Mouse (Mus musculus) testis, adult 2 months (tissue): ENCODE measurements around the gene Anapc13. TPM values are rescaled to one million over a fixed set of nuclear protein-coding genes. Genes with fewer than 3 reads are reported as not detected.
A peak's percentile ranks its signal among the peaks of the same experiment; 100 is the strongest.

Experiments
- H3K27ac ChIP-seq: fragments of 200-500 bp; 2 replicates; pipeline ENCODE4 v1.5.1; 2012; ENCODE audit warnings: low read depth, low read length; ENCODE audit not compliant: control insufficient read depth, insufficient read depth
- H3K27me3 ChIP-seq: fragments of 200-500 bp; 2 replicates; pipeline ENCODE4 v1.6.1; 2012; ENCODE audit warnings: mild to moderate bottlenecking, low read length, moderate library complexity; ENCODE audit not compliant: control insufficient read depth, insufficient read depth
- H3K36me3 ChIP-seq: fragments of 200-500 bp; 2 replicates; pipeline ENCODE4 v1.6.1; 2012; ENCODE audit warnings: mild to moderate bottlenecking, low read length; ENCODE audit not compliant: control insufficient read depth, insufficient read depth
- H3K4me1 ChIP-seq: fragments of 200-500 bp; 2 replicates; pipeline ENCODE4 v1.6.1; 2012; ENCODE audit warnings: low read length; ENCODE audit not compliant: control insufficient read depth, insufficient read depth
- H3K4me3 ChIP-seq: fragments of 200-500 bp; 2 replicates; pipeline ENCODE4 v1.5.1; 2012; ENCODE audit warnings: low read depth, mild to moderate bottlenecking, low read length, moderate library complexity, mixed read lengths; ENCODE audit not compliant: control insufficient read depth
- CTCF ChIP-seq: fragments of 200-500 bp; IDR thresholded peaks from 2 replicates; pipeline ENCODE4 v1.5.1; 2012; ENCODE audit warnings: low read depth, mild to moderate bottlenecking, inconsistent platforms, low read length, moderate library complexity; ENCODE audit not compliant: control insufficient read depth, insufficient read depth, insufficient replicate concordance
- POLR2A ChIP-seq: fragments of 200-500 bp; IDR thresholded peaks from 2 replicates; pipeline ENCODE4 v1.6.1; 2012; ENCODE audit warnings: low read depth, mild to moderate bottlenecking, inconsistent platforms, low read length, moderate library complexity; ENCODE audit not compliant: control insufficient read depth
- polyA plus RNA-seq: library from polyadenylated mRNA; depleted of rRNA; stranded (reverse); fragments of >200 nt; gene quantifications from 2 replicates; pipeline ENCODE4 v1.2.3, GENCODE M21; 2012

The Anapc13 gene
- polyA plus RNA-seq, 1 experiment = 118 TPM

DNA sequence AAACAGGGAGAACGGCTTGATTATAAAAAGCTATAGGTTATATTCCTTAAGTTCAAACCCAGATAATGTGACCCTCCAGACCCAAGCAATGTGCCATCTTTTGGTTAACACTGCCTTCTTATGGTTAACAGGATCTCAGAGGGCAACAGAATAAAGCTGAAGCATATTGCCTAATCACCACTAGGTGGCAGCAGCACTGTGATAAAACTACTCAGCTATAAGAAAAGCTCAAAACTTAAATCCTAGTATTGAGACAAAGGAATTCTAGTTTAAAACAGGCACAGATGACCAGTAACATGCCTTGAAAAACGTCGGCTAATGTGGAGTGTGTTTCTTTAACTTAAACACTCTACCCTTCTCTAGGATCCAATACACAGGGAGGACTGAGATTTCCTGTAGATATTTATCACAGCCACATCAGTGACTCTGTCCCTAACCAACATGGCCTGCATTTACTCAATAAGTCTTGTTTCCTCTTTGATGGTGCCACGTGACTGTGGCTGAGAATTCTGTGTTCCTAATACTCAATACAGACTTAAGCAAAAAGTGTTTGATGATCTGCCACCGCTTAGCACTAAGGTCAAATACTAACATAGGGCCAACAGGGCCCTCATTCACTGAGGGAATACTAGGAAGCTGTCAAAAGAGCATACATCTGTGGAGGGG is 3.8 kb upstream of the Anapc13 start:
- H3K4me1 ChIP-seq = peaks cover 11% of the 10 kb centered on the region
- no peaks in the 10 kb centered on the region; the same call in 1 of the 2 replicates for H3K36me3 ChIP-seq
- TF ChIP-seq POLR2A = no peak
- TF ChIP-seq CTCF = peak; percentile 21; the same call in 1 of the 2 replicates
- H3K4me3 ChIP-seq = no peak overlapping the region
- no peaks in the 10 kb centered on the region for H3K27me3 ChIP-seq
- H3K27ac ChIP-seq = peak overlapping the region; percentile 24; the same call in 1 of the 2 replicates

DNA sequence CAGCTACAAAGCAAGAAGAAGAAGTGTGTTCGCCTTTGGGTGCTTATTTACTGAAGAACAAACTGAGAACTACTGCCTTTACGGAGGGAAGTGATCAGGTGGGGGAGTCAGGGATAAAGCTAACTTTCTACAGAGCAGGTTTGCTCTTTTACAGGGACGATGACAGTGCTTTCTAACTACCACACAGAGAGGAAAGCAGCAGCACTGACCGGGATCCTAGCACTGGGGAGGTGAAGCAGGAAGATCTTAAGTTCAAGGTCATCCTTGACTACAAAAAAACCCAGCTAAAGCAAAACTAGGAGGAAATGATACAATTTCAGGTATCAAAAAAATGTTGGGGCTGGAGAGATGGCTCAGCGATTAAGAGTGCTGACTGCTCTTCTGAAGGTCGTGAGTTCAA is 3.2 kb upstream of the Anapc13 start:
- Histone ChIP-seq H3K36me3 (no peaks in the 10 kb centered on the region; the same call in 1 of the 2 replicates), H3K4me3 (no peak overlapping the region), H3K27ac (peak overlapping the region; percentile 24; the same call in 1 of the 2 replicates), H3K27me3 (no peaks in the 10 kb centered on the region), H3K4me1 (peaks cover 11% of the 10 kb centered on the region)
- TF ChIP-seq POLR2A (no peak), CTCF (no peak)

DNA sequence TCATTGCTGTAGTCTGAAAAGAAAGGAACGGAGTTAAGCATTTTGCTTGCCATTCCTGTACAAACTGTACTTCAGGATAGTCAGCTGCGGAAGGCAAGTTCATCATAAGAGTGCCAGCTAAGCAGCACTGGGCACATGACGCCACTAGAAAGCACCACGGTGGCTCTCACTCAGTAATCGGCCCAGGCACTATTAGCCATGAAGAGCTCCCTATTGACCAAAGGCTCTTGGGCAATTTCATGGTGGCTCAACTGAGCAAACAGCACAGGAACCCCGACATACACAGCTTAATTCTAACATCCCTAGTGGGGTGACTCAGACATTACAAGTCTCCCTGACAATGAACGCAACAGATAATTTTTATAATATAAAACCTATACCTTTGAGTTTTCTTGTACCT is 2.5 kb upstream of the Anapc13 start:
- H3K27ac ChIP-seq = peak overlapping the region; percentile 29; the same call in 1 of the 2 replicates

DNA sequence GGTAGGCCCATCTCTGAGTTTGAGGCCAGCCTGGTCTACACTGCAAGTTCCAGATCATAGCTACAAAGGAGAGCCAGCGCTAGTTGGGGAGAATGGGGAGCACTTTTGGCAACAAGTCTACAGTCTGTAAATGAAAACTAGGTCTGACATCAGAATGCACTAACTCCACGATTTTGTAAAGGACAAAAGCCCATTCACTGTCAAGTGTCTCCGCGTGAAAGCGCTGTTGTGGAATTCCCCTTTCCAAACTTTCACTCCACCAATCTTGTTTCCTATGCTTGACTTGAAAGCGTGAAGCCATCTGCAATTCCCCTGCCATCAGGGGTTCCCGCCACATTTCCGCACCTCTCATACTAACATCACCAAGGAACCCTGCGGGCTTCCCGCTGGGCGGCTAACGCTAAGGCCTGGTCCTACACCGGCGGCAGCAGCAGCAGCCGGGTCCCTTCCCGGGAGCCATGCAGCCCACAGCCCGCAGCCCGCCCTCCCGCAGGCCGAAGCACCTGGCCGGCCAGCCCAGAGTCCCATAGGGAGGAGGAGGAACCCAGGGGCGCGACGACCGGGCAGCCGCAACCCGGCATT is 604 bp upstream of the Anapc13 start:
- H3K27me3 ChIP-seq = no peaks in the 10 kb centered on the region
- TF ChIP-seq CTCF (no peak), POLR2A (no peak)
- H3K4me3 ChIP-seq = peak overlapping the region; percentile 94
- H3K4me1 ChIP-seq = peaks cover 11% of the 10 kb centered on the region
- peak overlapping the region; percentile 95 for H3K27ac ChIP-seq
- H3K36me3 ChIP-seq = no peaks in the 10 kb centered on the region; the same call in 1 of the 2 replicates

More for the DNA sequence above, 2.5 kb upstream of the Anapc13 start:
- no peaks in the 10 kb centered on the region for H3K27me3 ChIP-seq
- H3K4me1 ChIP-seq = peaks cover 11% of the 10 kb centered on the region
- TF ChIP-seq CTCF (no peak), POLR2A (no peak)
- H3K4me3 ChIP-seq = no peak overlapping the region
- H3K36me3 ChIP-seq = no peaks in the 10 kb centered on the region; the same call in 1 of the 2 replicates

DNA sequence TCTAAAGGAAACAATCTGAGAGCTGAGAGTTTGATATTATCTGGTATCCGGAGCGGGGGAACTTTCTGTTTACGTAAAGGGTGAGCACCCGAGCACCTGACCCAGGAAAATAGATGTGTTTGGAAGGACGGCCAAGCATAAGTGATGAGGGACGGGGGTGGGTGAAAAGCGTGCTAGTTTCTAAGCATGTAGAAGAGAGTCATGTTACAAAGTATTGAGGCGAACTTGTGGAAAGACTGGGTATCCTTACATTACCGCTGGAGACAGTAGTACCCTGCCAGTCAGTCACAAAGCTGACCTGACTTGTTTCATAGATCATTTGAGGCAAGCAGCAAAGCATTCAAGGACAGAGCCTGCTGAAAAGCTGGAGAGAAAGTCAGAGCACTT is 736 bp downstream of the Anapc13 start:
- Histone ChIP-seq H3K27ac (peak overlapping the region; percentile 69), H3K36me3 (no peaks in the 10 kb centered on the region), H3K27me3 (no peaks in the 10 kb centered on the region), H3K4me1 (peaks cover 11% of the 10 kb centered on the region), H3K4me3 (peak overlapping the region; percentile 94)
- TF ChIP-seq CTCF (no peak), POLR2A (no peak)

DNA sequence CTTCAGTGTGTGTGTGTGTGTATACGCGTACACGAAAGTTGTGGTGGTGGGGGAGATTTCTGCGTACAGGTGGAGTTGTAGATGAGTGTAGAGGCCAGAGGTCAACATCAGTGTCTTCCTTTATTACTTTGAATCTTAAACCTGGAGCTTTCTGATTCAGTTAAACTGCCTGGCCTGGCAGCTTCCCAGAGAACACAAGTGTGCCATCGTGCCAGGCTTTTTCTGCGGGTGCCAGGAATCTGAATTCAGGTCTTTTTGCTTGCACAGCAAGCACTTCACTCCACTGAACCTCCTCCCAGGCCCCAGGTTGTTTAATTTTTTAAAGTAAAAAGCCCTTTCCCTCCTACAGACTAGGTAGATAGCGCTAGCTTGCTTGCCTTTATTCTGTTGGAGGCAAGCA is 1.3 kb downstream of the Anapc13 start:
- H3K27me3 ChIP-seq = no peaks in the 10 kb centered on the region
- peaks cover 11% of the 10 kb centered on the region for H3K4me1 ChIP-seq
- no peak overlapping the region for H3K4me3 ChIP-seq
- H3K36me3 ChIP-seq = no peaks in the 10 kb centered on the region
- H3K27ac ChIP-seq = peak overlapping the region; percentile 69; the same call in 1 of the 2 replicates
- TF ChIP-seq CTCF = no peak
- TF ChIP-seq POLR2A = no peak

DNA sequence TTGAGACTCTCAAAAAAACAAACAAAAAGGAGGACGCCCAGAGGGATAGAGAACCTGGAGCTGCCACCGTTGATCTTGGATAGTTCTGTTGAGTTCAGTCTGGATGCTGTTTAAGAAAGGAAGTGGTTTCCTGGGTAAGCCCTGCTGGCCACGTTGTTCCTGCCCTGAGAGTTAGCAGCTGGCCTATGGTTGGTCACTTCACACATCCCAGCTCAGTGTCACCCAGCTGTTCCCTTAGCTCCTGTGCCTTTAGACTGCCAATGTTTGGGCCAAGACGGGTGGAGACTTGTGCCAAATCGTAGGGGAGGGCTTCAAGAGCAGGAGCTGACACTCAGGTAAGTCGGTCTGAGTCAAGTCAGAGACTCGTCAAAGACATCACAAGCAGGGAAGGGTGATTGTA is 3.0 kb downstream of the Anapc13 start:
- no peaks in the 10 kb centered on the region for H3K36me3 ChIP-seq
- TF ChIP-seq CTCF (no peak), POLR2A (no peak)

More for the DNA sequence above, 3.0 kb downstream of the Anapc13 start:
- Histone ChIP-seq H3K27ac (no peak overlapping the region), H3K4me1 (peaks cover 9% of the 10 kb centered on the region), H3K27me3 (no peaks in the 10 kb centered on the region), H3K4me3 (no peak overlapping the region)
